ENCODE assay signal across 8 mouse cellular contexts in genomic region chr14:20181466-20181921, GRCm38 (mm10). TPM values are rescaled to one million over a fixed set of nuclear protein-coding genes. Genes with fewer than 3 reads are reported as not detected.
DNase-seq lines count a peak whose midpoint lies in the region; ATAC-seq and TF ChIP-seq lines count a peak whose summit lies in the region.

Gene Kcnk5 (minus strand): TSS chr14:20181809.

- no peak within 1 kb of the TSS for H3K27ac ChIP-seq in cerebellum, adult 2 months (ENCODE audit: insufficient read depth, low read length)
- no peak within 1 kb of the TSS for H3K27ac ChIP-seq in forebrain, postnatal 0 days (ENCODE audit: low read depth, low read length)
- H3K27ac ChIP-seq in neural tube, embryonic 15.5 days (replicated peaks), result no peak within 1 kb of the TSS

- no peaks in the 10 kb centered on the region for H3K36me3 ChIP-seq in forebrain, postnatal 0 days (ENCODE audit: insufficient read depth)
- no peaks in the 10 kb centered on the region for H3K36me3 ChIP-seq in neural tube, embryonic 15.5 days

- H3K4me1 ChIP-seq in cerebellum, adult 2 months (ENCODE audit: control insufficient read depth, insufficient read depth, low read length), result no peaks in the 10 kb centered on the region; the same call in 1 of the 2 replicates
- H3K4me1 ChIP-seq in forebrain, postnatal 0 days (ENCODE audit: insufficient read depth), result peaks cover 10% of the 10 kb centered on the region; the same call in 1 of the 2 replicates
- H3K4me1 ChIP-seq in lung, adult 2 months (ENCODE audit: control insufficient read depth, insufficient read depth, low read length), result peaks cover 3% of the 10 kb centered on the region; the same call in 1 of the 2 replicates
- H3K4me1 ChIP-seq in neural tube, embryonic 15.5 days, result peaks cover 15% of the 10 kb centered on the region

- no peaks in the 10 kb centered on the region for H3K9me3 ChIP-seq in forebrain, postnatal 0 days (ENCODE audit: low read length)
- H3K9me3 ChIP-seq in neural tube, embryonic 15.5 days (replicated peaks), result no peaks in the 10 kb centered on the region

- H3K9ac ChIP-seq in forebrain, postnatal 0 days, result peak within 1 kb of the TSS; percentile 40
- peak within 1 kb of the TSS; percentile 33 for H3K9ac ChIP-seq in neural tube, embryonic 15.5 days (replicated peaks)

- intact Hi-C loops in heart, postnatal 36 days (cut with DNase I), result no loop called here

- peak within 1 kb of the TSS; percentile 60 for H3K4me3 ChIP-seq in cerebellum, adult 2 months (replicated peaks; ENCODE audit: insufficient read depth, low read depth, low read length)
- peak within 1 kb of the TSS; percentile 66 for H3K4me3 ChIP-seq in forebrain, postnatal 0 days (ENCODE audit: low read depth, low read length)
- H3K4me3 ChIP-seq in lung, adult 2 months (replicated peaks; ENCODE audit: extremely low read depth, low read depth, low read length), result peak within 1 kb of the TSS; percentile 95
- H3K4me3 ChIP-seq in neural tube, embryonic 15.5 days (replicated peaks), result peak within 1 kb of the TSS; percentile 57

- H3K27me3 ChIP-seq in cerebellum, adult 2 months (ENCODE audit: control insufficient read depth, insufficient read depth, low read length), result no peaks in the 10 kb centered on the region; the same call in 1 of the 2 replicates
- H3K27me3 ChIP-seq in forebrain, postnatal 0 days (ENCODE audit: insufficient read depth, low read length), result no peaks in the 10 kb centered on the region
- H3K27me3 ChIP-seq in neural tube, embryonic 15.5 days (replicated peaks), result peaks cover 14% of the 10 kb centered on the region

- DNase-seq in ES-CJ7 (ENCODE audit: low read depth, low spot score), result peak; percentile 94
- DNase-seq in cerebellum, adult 2 months, result peak; percentile 25
- DNase-seq in forebrain, postnatal 0 days, result peak; percentile 80
- DNase-seq in heart, postnatal 36 days, result peak; percentile 82
- DNase-seq in layer of hippocampus, adult 18-20 months (ENCODE audit: low spot score in 2 of 2), result peak; percentile 37 to 61
- peak; percentile 89 for DNase-seq in lung, adult 2 months
- peak; percentile 89 for DNase-seq in testis, postnatal 14 days (ENCODE audit: low spot score)

- H3K4me2 ChIP-seq in forebrain, postnatal 0 days (ENCODE audit: low read depth), result peak within 1 kb of the TSS; percentile 92
- peak within 1 kb of the TSS; percentile 94 for H3K4me2 ChIP-seq in neural tube, embryonic 15.5 days

- no peak for TF ChIP-seq CTCF in cerebellum, adult 2 months (IDR thresholded peaks at IDR 0.05; ENCODE audit: borderline replicate concordance, insufficient read depth, low read depth, low read length)
- no peak for TF ChIP-seq CTCF in forebrain, postnatal 0 days (IDR thresholded peaks at IDR 0.05; ENCODE audit: low read depth)
- no peak for TF ChIP-seq CTCF in lung, adult 2 months (IDR thresholded peaks at IDR 0.05; ENCODE audit: insufficient read depth, low read length)

- TF ChIP-seq POLR2A in cerebellum, adult 2 months (IDR thresholded peaks at IDR 0.05; ENCODE audit: borderline replicate concordance, insufficient read depth, low read length), result no peak
- TF ChIP-seq POLR2A in lung, adult 2 months (IDR thresholded peaks at IDR 0.05; ENCODE audit: borderline replicate concordance, extremely low read depth, low read depth, low read length), result peak; percentile 91; the same call in 1 of the 2 replicates

- peak; percentile 97 for ATAC-seq in forebrain, postnatal 0 days
- ATAC-seq in neural tube, embryonic 15.5 days (ENCODE audit: low FRiP score), result peak; percentile 96

- under 1% methylated on average over 36 of the region's 36 CpGs for WGBS in cerebellum, adult 2 months
- 3% methylated on average over 36 of the region's 36 CpGs for WGBS in forebrain, postnatal 0 days
- WGBS in lung, adult 2 months, result under 1% methylated on average over 36 of the region's 36 CpGs
- WGBS in neural tube, embryonic 15.5 days, result under 1% methylated on average over 36 of the region's 36 CpGs

RNA-seq across cellular contexts. Expression of gene Kcnk5, which starts in this region (rescaled TPM):
- polyA plus RNA-seq in cerebellum, adult 2 months (2012; rRNA removed), result 0.85 and 1.1 TPM in 2 replicates
- total RNA-seq in forebrain, postnatal 0 days (2014; rRNA removed), result 0.76 and 1.0 TPM in 2 replicates
- polyA plus RNA-seq in forebrain, postnatal 0 days (2015; fragmentation: Nextera tagmentation; extraction: Ambion mirVana), result 0.63 and 0.71 TPM in 2 replicates
- under 1 TPM; 0.54 to 0.75 TPM for total RNA-seq in heart, postnatal 36 days (2021)
- total RNA-seq in layer of hippocampus, adult 18-20 months (2021), result under 1 TPM; 0.25 to 0.43 TPM
- 4.3 and 5.7 TPM in 2 replicates for polyA plus RNA-seq in lung, adult 2 months (2012; rRNA removed)
- 1.5 and 4.2 TPM in 2 replicates for polyA plus RNA-seq in neural tube, embryonic 15.5 days (2015; fragmentation: Nextera tagmentation; extraction: Ambion mirVana)

Comparison
In these comparisons a context has a peak if more than half of its experiments do, and no peak if none do; other contexts are left out.
1. Peak in DNase-seq in heart, postnatal 36 days; RNA of the gene not detected or under 1 TPM.
2. Peak in DNase-seq in layer of hippocampus, adult 18-20 months; RNA of the gene not detected or under 1 TPM.
3. DNase-seq: peak in every context shown above with its lines; median percentile 94 in ES-CJ7; 89 in lung, adult 2 months; 89 in testis, postnatal 14 days; 82 in heart, postnatal 36 days; 80 in forebrain, postnatal 0 days; 49 in layer of hippocampus, adult 18-20 months; 25 in cerebellum, adult 2 months.